Mouse (Mus musculus): ENCODE results near the gene Ppp1r15a.

GRCm38 (mm10) chr7:45537602-45538001 is 11.5 kb upstream of the Ppp1r15a start:
- TF ChIP-seq POLR2A (IDR thresholded peaks at IDR 0.05; ENCODE audit: borderline replicate concordance, control insufficient read depth, low read depth, low read length) (no peak), CTCF (IDR thresholded peaks at IDR 0.05; ENCODE audit: control insufficient read depth, insufficient read depth, low read length) (no peak)
